Mouse (Mus musculus) mesoderm, embryonic 11.5 days (tissue): ENCODE results near the gene Nfatc2ip.

Experiments
- DNase-seq: peaks from one replicate; pipeline ENCODE4 v3.0.0-alpha.2; 2012; ENCODE audit warnings: low read depth, low spot score

Nfatc2ip gene

DNA sequence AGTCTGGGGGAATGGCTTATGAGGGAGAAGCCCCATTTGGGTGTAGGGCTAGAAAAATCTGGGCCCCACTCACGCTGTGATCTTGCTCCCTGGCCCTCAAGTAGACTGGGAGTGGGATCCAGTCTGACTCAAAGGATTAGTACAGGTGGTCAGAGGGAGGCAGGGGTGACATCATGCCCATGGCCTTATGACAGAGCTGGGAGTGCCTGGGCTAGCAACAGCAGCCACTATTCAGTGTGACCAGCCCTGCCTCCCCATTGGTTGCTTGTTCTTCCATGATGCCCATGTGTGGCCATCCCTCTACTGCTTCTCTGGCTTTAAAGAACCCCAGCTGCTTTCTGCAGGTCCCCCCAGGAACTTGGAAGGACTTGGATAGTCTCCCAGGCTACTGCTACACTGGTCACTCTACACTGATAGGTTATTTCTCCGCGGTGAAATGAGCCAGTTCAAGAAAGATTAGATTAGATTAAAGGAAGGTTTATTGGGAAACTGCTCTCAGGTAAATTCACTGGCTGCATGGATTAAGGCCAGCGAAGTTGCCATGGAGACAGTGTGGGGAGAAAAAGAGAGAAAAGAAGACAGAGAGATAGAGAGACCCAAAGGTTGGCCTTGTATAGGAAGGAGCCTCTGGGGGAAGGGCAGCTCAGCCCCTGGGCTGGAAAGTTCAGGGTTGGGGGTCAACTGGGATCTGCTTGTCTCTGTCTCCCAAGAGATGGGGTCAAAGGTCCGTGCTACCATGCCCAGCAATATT lies 40.5 kb downstream of the Nfatc2ip start:
- no peak for DNase-seq

DNA sequence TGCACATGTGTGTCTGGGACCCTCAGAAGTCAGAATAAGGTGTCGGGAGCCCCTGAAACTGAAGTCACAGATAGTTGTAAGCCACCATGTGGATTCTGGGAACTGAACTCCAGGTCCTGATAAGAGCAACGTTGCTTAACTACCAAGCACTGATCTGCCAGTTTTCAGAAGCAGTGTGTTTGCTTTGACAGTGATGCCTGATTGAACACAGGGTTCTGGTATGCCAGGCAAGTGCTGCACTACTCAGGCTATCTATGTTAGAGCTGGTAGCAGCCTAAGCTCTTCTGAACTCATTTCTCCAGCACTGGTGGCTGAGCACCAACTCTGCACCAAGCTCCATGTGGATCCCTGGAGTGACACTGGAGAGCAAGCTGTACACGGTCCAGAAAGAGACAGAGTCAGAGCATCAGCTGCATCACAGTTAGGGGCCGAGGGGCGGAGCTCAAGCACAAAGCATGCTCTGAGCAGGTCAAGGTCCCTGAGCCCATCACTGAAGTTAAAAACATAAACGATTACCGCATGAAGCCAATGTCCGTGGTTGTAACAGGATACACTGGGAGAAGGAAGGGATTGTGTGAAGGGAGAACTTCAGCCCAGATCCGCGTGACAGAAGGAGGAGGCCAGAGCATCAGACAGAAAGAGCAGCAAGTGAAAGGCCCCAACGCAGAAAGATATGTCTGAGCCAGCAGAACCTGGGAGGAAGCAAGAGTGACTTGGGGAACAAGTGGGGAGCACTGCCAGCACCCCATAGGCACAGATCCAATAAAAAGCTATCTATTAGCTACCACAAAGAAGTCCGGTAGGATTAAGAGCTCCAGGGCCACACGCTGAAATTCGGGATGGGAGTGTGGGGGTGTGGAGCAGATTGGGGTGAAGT lies 41.6 kb downstream of the Nfatc2ip start:
- no peak for DNase-seq

DNA sequence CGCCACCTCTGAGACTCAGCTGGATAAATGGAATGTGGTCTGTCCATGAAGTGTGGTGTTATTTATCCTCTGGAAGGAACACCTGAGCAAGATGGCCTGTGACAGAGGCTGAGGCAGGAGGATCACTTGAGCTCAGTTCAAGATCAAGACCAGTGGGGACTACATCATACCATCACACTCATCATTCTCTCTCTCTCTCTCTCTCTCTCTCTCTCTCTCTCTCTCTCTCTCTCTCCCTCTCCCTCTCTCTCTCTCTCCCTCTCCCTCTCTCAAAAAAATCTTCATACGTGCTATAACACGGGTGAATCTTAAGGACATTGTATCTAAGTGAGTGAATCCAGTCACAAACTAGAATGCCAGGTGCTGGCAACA lies 42.6 kb downstream of the Nfatc2ip start:
- no peak for DNase-seq

DNA sequence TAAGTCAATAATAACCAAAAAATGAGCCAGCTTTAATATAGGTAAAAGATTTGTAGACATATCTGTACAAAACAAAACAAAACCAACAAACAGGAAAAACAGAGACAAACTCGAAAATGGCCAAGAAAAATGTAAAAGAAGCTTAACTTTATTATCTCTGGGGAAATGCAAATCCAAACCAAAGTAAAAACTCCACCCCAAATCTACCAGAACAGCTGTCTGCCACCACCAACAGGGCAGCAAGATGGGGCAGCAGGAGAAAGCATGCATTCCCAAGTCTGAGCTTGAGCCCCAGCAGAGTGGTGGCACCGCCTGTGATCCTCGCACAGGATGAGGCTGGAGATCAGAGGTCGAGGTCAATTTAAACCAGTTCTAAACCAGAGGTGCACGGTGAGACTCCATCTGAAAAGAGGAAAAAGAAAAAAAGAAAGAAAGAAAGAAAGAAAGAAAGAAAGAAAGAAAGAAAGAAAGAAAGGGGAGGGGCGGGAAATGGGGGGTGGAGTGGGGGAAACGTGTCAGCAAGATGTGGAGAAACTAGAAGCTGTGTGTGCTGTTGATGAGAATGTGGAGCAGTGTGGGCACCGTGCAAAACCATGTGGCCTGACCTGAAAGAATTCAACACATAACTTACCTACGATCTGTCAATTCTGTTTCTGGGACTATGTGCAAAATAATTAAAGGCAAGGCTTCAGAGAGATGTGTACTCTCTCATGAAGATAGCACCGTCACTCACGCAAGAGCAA lies 43.1 kb downstream of the Nfatc2ip start:
- no peak for DNase-seq

DNA sequence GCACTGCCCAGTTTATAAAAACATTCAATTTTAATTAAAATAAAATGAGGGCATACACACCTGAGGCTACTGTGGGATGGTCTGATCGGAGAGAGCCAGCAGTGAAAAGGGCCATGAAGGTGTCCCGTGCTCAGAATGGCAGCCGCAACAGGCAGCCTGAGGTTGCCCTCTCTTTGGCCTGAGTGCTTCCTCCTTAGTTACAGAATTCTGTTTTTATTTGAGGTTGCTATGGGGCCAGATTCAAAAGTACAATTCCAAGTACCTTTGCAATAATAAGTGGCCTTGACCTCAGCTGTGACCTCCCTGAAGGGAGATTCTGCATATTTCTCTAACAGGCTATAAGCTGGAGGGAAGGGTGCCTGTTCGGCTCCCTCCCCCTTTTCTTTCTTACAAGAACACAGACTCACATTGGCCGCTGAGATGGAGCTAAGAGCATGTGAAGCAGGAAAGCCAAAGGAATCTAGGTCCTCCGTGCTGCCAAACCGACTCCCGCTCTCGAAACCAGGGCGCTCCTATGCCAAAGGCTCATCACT lies 45.1 kb downstream of the Nfatc2ip start:
- no peak for DNase-seq

DNA sequence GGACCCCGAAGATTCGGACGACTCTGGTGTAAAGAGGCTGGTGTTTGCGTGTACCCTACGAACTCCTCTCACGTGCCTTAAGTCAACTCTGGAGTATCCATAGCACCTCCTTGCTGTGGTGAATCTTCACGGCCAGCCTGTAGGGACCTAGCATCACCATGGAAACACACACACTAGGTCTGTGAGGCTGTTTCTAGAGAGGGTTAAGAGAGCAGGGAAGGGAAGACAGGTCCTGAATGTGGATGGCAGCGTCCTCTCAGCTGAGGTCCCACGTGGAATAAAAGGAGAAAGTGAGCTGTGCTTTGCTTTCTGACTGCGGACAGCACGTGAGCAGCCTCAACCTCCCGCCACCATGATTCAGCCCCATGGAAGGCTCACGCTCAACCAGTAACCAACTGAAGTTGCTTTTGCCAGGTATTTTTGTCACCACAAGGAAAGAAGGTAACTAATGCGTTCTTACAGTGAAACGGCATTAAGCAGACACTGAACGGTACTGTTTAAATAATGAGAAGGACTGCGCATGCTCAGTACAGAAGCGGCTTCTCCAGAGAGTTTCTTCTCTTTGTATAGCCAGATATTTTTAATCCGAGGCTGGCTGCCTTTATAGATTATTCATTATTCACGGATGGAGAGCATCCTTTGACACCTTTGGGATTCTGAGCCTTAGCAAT lies 45.7 kb downstream of the Nfatc2ip start:
- no peak for DNase-seq

DNA sequence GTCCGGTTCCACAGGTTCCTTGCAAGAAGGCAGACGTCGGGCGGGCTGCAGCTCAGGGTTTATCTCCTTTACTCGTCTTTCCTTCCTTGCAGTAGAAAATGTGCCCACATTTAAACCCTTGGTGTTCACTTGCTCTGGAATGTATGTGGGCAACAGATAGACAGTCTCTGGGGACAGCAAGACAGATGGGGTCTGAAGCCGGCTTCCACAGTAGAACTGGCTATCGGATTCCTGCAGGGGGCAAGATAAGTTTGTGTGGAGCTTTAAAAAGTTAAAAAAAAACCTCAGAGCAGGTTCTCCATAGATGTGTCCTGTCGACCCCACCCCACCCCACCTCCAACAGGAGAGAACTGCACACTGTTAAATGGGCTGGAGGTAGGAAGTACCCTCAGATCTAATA lies 48.2 kb downstream of the Nfatc2ip start:
- no peak for DNase-seq

DNA sequence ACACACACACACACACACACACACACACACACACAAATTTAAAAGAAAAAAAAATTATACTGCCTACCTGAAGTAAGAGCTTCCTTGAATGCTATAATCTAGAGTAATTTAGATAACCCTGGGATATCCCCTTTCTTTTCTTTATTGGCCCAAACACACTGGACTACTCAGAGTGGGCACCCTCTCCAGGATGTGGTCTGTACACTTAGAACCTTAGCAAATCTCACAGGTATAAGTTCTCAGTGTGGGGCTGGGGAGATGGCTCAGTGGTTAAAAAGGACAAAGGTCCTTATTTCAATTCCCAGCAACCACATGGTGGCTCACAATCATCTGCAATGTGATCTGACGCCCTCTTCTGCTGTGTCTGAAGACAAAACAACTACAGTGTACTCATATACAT lies 49.4 kb downstream of the Nfatc2ip start:
- no peak for DNase-seq

DNA sequence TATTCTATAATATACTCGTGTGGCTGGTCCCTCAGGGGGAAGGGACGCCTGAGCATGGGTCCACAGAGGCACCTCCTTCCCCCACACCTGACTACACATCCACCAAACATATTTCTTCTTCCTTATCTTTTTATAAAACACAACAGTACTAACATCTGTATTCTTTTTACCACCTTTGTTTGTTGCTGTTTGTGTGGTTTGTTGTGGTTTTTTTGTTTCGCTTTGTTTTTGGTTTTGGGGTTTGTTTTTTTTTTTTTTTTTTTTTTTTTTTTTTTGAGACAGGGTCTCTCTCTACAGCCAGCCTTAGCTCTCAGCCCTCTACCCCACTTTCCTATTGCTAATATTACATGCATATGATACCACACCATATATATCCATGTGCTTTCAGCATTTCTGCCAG lies 50.6 kb downstream of the Nfatc2ip start:
- DNase-seq = no peak

DNA sequence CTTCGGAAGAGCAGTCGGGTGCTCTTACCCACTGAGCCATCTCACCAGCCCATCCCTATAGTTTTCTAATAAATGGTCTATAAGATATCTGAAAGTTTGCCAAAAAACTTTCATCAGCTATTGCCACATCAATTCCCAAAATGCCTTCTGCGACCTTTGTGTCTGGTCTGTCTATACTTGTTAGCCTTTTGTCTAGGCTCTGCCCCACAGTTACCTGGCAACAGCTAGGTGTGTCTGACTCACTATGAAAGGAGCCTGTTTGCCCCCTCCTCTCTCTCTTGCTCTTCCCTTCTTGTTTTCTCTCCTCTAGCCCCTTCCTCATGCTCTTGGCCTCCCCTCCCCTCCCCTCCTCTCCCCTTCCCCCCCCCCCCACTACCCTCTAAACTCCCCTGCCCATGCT lies 51.0 kb downstream of the Nfatc2ip start:
- no peak for DNase-seq

DNA sequence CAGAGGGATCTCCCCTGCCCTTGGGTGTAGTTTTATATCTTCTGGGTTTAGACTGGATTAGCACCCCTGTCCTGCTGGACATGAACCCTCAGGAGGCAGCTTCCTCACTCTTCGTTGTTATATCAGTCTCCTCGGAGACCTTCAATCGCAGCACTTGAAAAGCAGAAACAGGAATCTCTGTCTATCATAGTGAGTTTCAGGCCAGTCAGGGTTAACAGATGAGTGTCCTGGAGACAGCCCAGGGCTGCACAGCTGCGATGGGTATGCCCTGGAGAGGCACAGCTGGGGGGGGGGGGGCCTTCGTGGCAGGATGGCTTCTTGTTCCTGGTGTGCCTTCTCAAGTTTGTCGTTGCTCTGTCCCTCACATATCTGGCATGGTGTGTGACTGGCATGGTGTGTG lies 55.6 kb downstream of the Nfatc2ip start:
- DNase-seq = no peak

DNA sequence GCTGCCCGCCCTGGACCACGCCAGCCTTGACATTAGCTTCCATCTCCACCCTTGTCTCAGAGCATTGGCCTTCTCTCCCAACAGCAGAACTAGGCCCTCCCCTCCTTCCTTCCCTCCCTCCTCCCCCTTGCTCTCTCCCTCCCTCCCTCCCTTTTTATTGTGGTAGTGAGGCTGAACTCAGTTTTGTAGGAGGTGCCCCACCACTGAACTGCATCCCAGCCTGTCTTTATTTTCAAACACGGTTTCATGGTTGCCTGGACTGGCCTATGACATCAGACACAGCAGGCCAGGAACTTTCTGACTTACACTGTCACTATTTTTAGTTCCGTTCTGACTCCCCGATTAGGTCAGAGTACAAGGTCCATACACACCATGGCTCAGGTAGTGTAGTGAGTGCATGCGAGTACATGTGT lies 56.3 kb downstream of the Nfatc2ip start:
- DNase-seq = no peak

DNA sequence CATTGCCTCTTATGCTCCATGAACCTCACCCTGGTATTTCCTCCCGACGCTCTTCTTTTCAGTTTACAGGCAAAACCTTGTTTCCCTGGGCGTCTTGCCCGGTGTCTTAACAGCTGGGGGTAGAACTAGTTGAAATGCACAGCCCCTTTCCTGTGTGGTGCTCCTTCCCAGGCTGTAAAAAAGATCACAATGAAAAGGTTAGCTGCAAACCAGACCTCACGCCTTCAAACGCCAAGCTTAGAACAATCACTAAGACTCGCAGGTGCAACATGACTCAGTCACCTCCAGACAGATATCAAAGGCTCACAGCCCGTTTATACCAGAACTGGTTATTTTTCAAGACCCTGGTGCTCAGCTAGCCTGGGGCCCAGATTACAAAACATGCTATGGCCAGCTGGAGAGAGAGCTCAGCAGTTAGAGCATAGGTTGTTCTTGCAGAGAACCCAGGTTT lies 57.0 kb downstream of the Nfatc2ip start:
- DNase-seq = no peak

DNA sequence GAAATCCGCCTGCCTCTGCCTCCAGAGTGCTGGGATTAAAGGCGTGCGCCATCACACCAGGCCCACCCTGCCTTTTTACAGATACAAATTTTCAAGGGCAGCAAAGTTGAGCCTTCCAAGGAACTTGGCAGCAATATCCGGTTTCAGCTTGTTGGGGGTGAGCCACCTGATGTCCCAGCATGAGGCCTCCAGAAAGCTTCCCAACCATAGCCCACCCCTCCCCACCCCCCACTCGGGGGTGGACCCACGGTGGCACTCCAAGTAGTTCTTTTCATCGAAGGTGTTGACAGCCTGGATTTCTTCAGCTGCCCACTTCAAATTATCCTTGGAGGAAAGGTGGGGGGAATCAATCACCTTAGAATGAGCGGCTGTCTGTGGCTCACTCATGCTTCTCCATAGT lies 57.6 kb downstream of the Nfatc2ip start:
- no peak for DNase-seq

DNA sequence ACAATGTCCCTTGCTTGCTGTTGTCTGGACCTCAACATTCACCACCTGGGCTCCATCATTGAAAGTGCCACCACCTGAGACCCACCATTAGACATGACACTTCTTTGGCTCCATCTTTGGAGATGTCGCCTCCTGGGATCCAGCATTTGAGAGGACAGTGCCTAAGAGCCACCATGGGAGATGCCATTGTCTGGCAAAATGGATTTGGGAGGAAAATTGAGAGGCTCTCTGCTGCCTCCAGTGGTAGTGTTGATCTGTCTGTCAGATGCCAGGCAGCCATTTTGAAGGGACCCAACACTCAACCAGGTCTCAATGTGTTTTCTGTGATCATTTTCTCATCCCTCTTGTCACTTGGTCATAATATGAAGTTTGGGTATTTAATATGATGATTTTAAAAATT lies 61.0 kb downstream of the Nfatc2ip start:
- DNase-seq = no peak
